Mouse (Mus musculus): ENCODE data around the gene Smyd1. TPM values are rescaled to one million over a fixed set of nuclear protein-coding genes. Genes with fewer than 3 reads are reported as not detected.

Smyd1 gene
- polyA plus RNA-seq, 2 experiments = 19.1 to 26.3 TPM

DNA sequence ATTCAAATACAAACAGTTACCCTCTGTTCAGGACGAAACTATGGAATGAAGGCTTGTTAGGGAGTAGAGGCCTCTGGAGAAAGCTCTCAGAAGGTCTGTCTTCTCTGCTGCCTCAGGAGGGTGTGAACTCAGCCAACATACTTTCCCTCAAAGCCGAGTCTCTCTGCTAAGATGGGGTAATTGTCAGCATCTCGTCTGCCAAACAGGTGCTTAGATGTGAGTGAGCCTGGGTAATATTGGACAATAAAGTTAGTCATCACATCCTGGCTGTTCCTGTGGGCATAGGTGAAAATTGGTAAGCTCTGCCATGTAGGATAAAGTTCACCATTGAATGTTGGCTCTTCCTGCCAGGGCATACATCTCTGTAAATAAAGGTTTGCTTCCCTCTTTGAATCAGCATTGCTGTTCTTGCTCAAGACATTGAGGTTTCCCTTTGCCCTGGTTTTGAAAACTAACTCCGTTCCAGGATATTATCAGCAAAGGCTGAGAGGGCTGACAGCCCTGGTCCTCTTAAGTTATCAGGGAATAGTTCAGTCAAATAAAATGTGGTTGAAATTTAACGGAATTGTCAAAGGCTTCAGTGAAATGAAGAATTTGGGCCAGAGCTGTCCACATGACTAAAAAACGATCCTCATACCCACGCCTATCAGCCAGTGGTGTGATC is 137.0 kb downstream of the Smyd1 start:
- no peak for ATAC-seq (ENCODE audit: low FRiP score, low read depth)
- no peak overlapping the region for H3K27ac ChIP-seq (replicated peaks; ENCODE audit: low read depth, low read length)
- DNase-seq (ENCODE audit: low spot score) = no peak
- TF ChIP-seq POLR2A (IDR thresholded peaks at IDR 0.05; ENCODE audit: borderline replicate concordance, extremely low read depth, insufficient read depth, insufficient read length) = no peak
- no peaks in the 10 kb centered on the region for H3K36me3 ChIP-seq (ENCODE audit: control insufficient read depth, insufficient read depth, low read length)
- H3K9ac ChIP-seq (ENCODE audit: low read depth, low read length, severe bottlenecking) = no peak overlapping the region
- no peaks in the 10 kb centered on the region for H3K4me1 ChIP-seq (ENCODE audit: control insufficient read depth, insufficient read depth, low read length)
- H3K4me2 ChIP-seq (replicated peaks; ENCODE audit: low read depth, low read length, severe bottlenecking) = no peak overlapping the region
- no peak overlapping the region for H3K4me3 ChIP-seq (replicated peaks; ENCODE audit: low read length)
- H3K27me3 ChIP-seq (ENCODE audit: control insufficient read depth, insufficient read depth, low read length) = no peaks in the 10 kb centered on the region
- 75% methylated on average over 7 of the region's 7 CpGs for WGBS
- no peaks in the 10 kb centered on the region for H3K9me3 ChIP-seq (ENCODE audit: control insufficient read depth, low read length)

DNA sequence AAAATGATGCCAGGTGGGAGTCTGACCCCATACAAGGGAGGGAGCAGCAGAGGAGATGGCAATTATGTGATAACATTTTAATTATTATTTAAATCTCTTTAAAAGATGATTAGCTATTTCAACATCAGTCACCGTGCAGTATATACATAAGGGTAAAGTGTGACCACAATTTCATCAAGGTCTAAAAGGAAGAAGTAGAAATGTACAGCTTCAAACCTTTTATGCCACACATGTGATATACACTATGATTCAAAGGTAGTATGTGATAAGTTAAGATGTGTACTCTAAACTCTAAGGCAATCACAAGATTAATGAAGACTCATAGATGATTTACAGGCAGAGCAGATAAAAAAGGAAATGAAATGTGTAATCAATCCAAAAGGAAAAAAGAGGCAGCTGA is 141.4 kb downstream of the Smyd1 start:
- H3K27ac ChIP-seq (replicated peaks; ENCODE audit: low read depth, low read length) = no peak overlapping the region
- no peaks in the 10 kb centered on the region for H3K36me3 ChIP-seq (ENCODE audit: control insufficient read depth, insufficient read depth, low read length)
- H3K4me1 ChIP-seq (ENCODE audit: control insufficient read depth, insufficient read depth, low read length) = no peaks in the 10 kb centered on the region
- H3K9me3 ChIP-seq (ENCODE audit: control insufficient read depth, low read length) = no peaks in the 10 kb centered on the region
- H3K9ac ChIP-seq (ENCODE audit: low read depth, low read length, severe bottlenecking) = no peak overlapping the region
- no peak for ATAC-seq (ENCODE audit: low FRiP score, low read depth)
- H3K4me3 ChIP-seq (replicated peaks; ENCODE audit: low read length) = no peak overlapping the region
- H3K4me2 ChIP-seq (replicated peaks; ENCODE audit: low read depth, low read length, severe bottlenecking) = no peak overlapping the region
- H3K27me3 ChIP-seq (ENCODE audit: control insufficient read depth, insufficient read depth, low read length) = no peaks in the 10 kb centered on the region
- TF ChIP-seq POLR2A (IDR thresholded peaks at IDR 0.05; ENCODE audit: borderline replicate concordance, extremely low read depth, insufficient read depth, insufficient read length) = no peak
- WGBS = 94% methylated on average over 1 of the region's 1 CpGs
- no peak for DNase-seq (ENCODE audit: low spot score)

DNA sequence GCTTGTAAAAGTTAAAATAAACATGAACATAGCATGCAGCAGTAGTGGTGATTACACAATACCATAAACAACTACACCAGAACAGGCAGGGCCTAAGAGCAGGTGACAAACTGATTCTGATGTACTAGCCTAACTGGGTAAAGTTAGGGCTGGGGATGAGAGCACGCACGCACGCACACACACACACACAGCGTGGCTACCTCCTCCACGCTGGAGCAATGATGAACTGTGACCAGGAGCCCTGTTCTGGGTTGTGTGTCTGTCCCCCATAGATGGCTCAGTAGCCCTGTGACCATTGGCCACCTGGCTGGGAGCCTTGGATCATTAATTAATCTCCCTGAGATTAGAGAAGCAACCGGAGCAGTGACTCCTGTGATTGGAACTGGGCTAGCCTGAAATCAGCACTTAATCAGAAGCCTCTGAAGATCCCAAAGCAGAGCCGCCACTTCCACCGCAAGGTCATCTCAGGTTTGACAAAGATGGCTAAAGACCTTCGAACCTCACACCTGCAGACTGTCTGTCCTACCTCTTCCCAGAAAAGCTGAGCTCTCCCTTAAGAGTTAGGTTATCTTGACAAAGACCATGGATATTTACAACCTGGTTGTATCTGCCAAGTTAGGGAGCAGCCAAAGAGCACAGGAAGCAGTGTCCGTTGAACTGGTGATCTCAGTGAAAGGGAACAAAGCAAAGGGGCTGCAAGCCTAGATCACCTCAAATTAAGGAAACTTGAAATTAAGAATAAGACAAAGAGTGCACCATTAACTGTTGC is 149.0 kb downstream of the Smyd1 start:
- no peak overlapping the region for H3K4me3 ChIP-seq (replicated peaks; ENCODE audit: low read length)
- no peak overlapping the region for H3K4me2 ChIP-seq (replicated peaks; ENCODE audit: low read depth, low read length, severe bottlenecking)
- WGBS = 91% methylated on average over 10 of the region's 10 CpGs
- H3K9ac ChIP-seq (ENCODE audit: low read depth, low read length, severe bottlenecking) = no peak overlapping the region
- no peaks in the 10 kb centered on the region for H3K4me1 ChIP-seq (ENCODE audit: control insufficient read depth, insufficient read depth, low read length)
- H3K27ac ChIP-seq (replicated peaks; ENCODE audit: low read depth, low read length) = no peak overlapping the region
- ATAC-seq (ENCODE audit: low FRiP score, low read depth) (no peak), DNase-seq (ENCODE audit: low spot score) (no peak)
- TF ChIP-seq POLR2A (IDR thresholded peaks at IDR 0.05; ENCODE audit: borderline replicate concordance, extremely low read depth, insufficient read depth, insufficient read length) = no peak
- no peaks in the 10 kb centered on the region for H3K9me3 ChIP-seq (ENCODE audit: control insufficient read depth, low read length)
- H3K36me3 ChIP-seq (ENCODE audit: control insufficient read depth, insufficient read depth, low read length) = no peaks in the 10 kb centered on the region
- H3K27me3 ChIP-seq (ENCODE audit: control insufficient read depth, insufficient read depth, low read length) = no peaks in the 10 kb centered on the region

- no peaks in the 10 kb centered on the region for H3K27me3 ChIP-seq (ENCODE audit: control insufficient read depth, insufficient read depth, low read length)
- no peak overlapping the region for H3K4me2 ChIP-seq (replicated peaks; ENCODE audit: low read depth, low read length, severe bottlenecking)
- TF ChIP-seq POLR2A (IDR thresholded peaks at IDR 0.05; ENCODE audit: borderline replicate concordance, extremely low read depth, insufficient read depth, insufficient read length) = no peak
- DNase-seq (ENCODE audit: low spot score) (peak; percentile 58), ATAC-seq (ENCODE audit: low FRiP score, low read depth) (0 out of 2 replicates have a peak, but pooled peaks have one; percentile 41)
- no peak overlapping the region for H3K9ac ChIP-seq (ENCODE audit: low read depth, low read length, severe bottlenecking)
- WGBS = 41% methylated on average over 6 of the region's 6 CpGs
- H3K4me3 ChIP-seq (replicated peaks; ENCODE audit: low read length) = no peak overlapping the region
- H3K27ac ChIP-seq (replicated peaks; ENCODE audit: low read depth, low read length) = no peak overlapping the region
- no peaks in the 10 kb centered on the region for H3K9me3 ChIP-seq (ENCODE audit: control insufficient read depth, low read length)
- no peaks in the 10 kb centered on the region for H3K4me1 ChIP-seq (ENCODE audit: control insufficient read depth, insufficient read depth, low read length)
- H3K36me3 ChIP-seq (ENCODE audit: control insufficient read depth, insufficient read depth, low read length) = no peaks in the 10 kb centered on the region
These were observed 155.4 kb downstream of the Smyd1 start for GRCm38 (mm10) chr6:71166551-71167169.

GRCm38 (mm10) chr6:71164394-71164793 is 157.6 kb downstream of the Smyd1 start:
- Histone ChIP-seq H3K9me3 (ENCODE audit: control insufficient read depth, low read length) (no peaks in the 10 kb centered on the region), H3K36me3 (ENCODE audit: control insufficient read depth, insufficient read depth, low read length) (no peaks in the 10 kb centered on the region), H3K4me2 (replicated peaks; ENCODE audit: low read depth, low read length, severe bottlenecking) (no peak overlapping the region), H3K4me1 (ENCODE audit: control insufficient read depth, insufficient read depth, low read length) (no peaks in the 10 kb centered on the region), H3K27me3 (ENCODE audit: control insufficient read depth, insufficient read depth, low read length) (no peaks in the 10 kb centered on the region), H3K9ac (ENCODE audit: low read depth, low read length, severe bottlenecking) (no peak overlapping the region), H3K27ac (replicated peaks; ENCODE audit: low read depth, low read length) (no peak overlapping the region), H3K4me3 (replicated peaks; ENCODE audit: low read length) (no peak overlapping the region)
- TF ChIP-seq POLR2A (IDR thresholded peaks at IDR 0.05; ENCODE audit: borderline replicate concordance, extremely low read depth, insufficient read depth, insufficient read length) = no peak
- WGBS = 40% methylated on average over 6 of the region's 6 CpGs
- DNase-seq (ENCODE audit: low spot score) (no peak), ATAC-seq (ENCODE audit: low FRiP score, low read depth) (no peak; the same call in 1 of the 2 replicates)

Small RNAs within 50 kb of the gene (microRNA-seq; reads per million reads assigned to microRNA genes)
- gene Mir8112 = 18.8 reads per million, percentile 29 among the genes with 10 or more reads in this experiment

Other genes with a start within 250 kb of the Smyd1 start
- 5.6 and 5.9 TPM in 2 replicates for gene Thnsl2, start 177.8 kb downstream of the Smyd1 start, polyA plus RNA-seq (2012; rRNA removed)
- gene Thnsl2, start 177.8 kb downstream of the Smyd1 start, polyA plus RNA-seq (2014; fragmentation: Nextera tagmentation; extraction: Ambion mirVana) = 8.6 and 9.1 TPM in 2 replicates
- gene Fabp1, start 122.4 kb downstream of the Smyd1 start, polyA plus RNA-seq (2012; rRNA removed) = 0.23 TPM in 1 of 2 replicates, not detected in the other
- gene Fabp1, start 122.4 kb downstream of the Smyd1 start, polyA plus RNA-seq (2014; fragmentation: Nextera tagmentation; extraction: Ambion mirVana) = not detected in 2 replicates
- gene Krcc1, start 50.6 kb downstream of the Smyd1 start, polyA plus RNA-seq (2012; rRNA removed) = 15.2 and 23.5 TPM in 2 replicates
- gene Krcc1, start 50.6 kb downstream of the Smyd1 start, polyA plus RNA-seq (2014; fragmentation: Nextera tagmentation; extraction: Ambion mirVana) = 45.9 and 47.0 TPM in 2 replicates
- gene Cd8b1, start 555 bp upstream of the Smyd1 start, polyA plus RNA-seq (2012; rRNA removed) = not detected in 2 replicates
- gene Cd8b1, start 555 bp upstream of the Smyd1 start, polyA plus RNA-seq (2014; fragmentation: Nextera tagmentation; extraction: Ambion mirVana) = not detected in 2 replicates
- gene Cd8a, start 51.2 kb upstream of the Smyd1 start, polyA plus RNA-seq (2012; rRNA removed) = 0.03 and 0.04 TPM in 2 replicates
- not detected in 2 replicates for gene Cd8a, start 51.2 kb upstream of the Smyd1 start, polyA plus RNA-seq (2014; fragmentation: Nextera tagmentation; extraction: Ambion mirVana)
- 34.9 and 35.9 TPM in 2 replicates for gene Rmnd5a, start 118.4 kb upstream of the Smyd1 start, polyA plus RNA-seq (2012; rRNA removed)
- 10.0 and 11.1 TPM in 2 replicates for gene Rmnd5a, start 118.4 kb upstream of the Smyd1 start, polyA plus RNA-seq (2014; fragmentation: Nextera tagmentation; extraction: Ambion mirVana)
- 15.4 and 17.6 TPM in 2 replicates for gene Rnf103, start 171.7 kb upstream of the Smyd1 start, polyA plus RNA-seq (2012; rRNA removed)
- gene Rnf103, start 171.7 kb upstream of the Smyd1 start, polyA plus RNA-seq (2014; fragmentation: Nextera tagmentation; extraction: Ambion mirVana) = 19.8 and 22.4 TPM in 2 replicates
- gene Chmp3, start 221.6 kb upstream of the Smyd1 start, polyA plus RNA-seq (2012; rRNA removed) = 51.1 and 57.2 TPM in 2 replicates
- gene Chmp3, start 221.6 kb upstream of the Smyd1 start, polyA plus RNA-seq (2014; fragmentation: Nextera tagmentation; extraction: Ambion mirVana) = 64.4 and 70.6 TPM in 2 replicates

Measured in limb, embryonic 14.5 days (tissue).